Mouse (Mus musculus) layer of hippocampus, postnatal 10 days (tissue): Measurements from ENCODE around the gene Cep290. TPM values are rescaled to one million over a fixed set of nuclear protein-coding genes. Genes with fewer than 3 reads are reported as not detected.
"Not testable (repeated sequence)": the region's sequence is repeated elsewhere in the genome, so short reads cannot be mapped to it uniquely, and the experiment has no call there.

Experiments
- DNase-seq, 2 experiments: peaks; one replicate each; pipeline ENCODE4 v3.0.0; 2021; ENCODE audit warnings: low spot score in 2 of 2
- long read RNA-seq: library from polyadenylated mRNA; stranded (forward); transcript quantifications from one replicate; pipeline ENCODE4 v2.0.0, GENCODE M21; 2023
- total RNA-seq, 2 experiments: library from RNA; stranded (reverse); gene quantifications; 2 replicates each; pipeline ENCODE4 v1.2.3; 2021

Cep290 gene
- total RNA-seq = 10 to 100 TPM; 10.9 to 14.3 TPM
- long read RNA-seq, partial matches to known transcripts = 0 of 1 reads
- long read RNA-seq, other reads (novel, unspliced or antisense) = 1 of 1 reads

- DNase-seq = peak; percentile 91 to 93
Measured at GRCm38 (mm10) chr10:100487097-100487978, at the start of gene Cep290, which contains the start of gene Tmtc3. Cep290 (plus strand) TSS chr10:100487558. Tmtc3 (minus strand) TSS chr10:100487350.

- no peak for DNase-seq
Measured at GRCm38 (mm10) chr10:100449394-100449793, 38.0 kb upstream of the Cep290 start.

DNA sequence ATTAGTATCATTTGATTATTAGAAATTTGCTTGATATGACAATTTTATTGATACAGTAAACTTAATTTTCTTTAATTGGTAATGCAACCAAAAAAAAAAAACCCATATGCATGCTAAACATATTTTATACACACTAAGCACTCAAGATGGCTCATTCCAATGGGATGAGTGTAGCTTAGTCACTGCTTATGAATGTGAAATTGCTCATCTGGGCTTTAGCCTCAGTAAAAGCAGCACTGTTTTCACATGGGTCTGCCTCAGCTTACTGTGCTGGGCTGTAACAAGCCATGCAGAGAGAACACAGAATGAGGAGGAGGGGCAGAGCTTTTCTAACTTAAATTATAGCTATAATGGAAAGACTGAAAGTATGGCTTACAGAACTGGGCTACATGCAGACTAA is 26.8 kb upstream of the Cep290 start:
- DNase-seq = no peak

- DNase-seq = no peak
Measured at GRCm38 (mm10) chr10:100475040-100475439, 12.3 kb upstream of the Cep290 start.

- no peak for DNase-seq
Measured at GRCm38 (mm10) chr10:100479538-100479937, 7.8 kb upstream of the Cep290 start.

DNA sequence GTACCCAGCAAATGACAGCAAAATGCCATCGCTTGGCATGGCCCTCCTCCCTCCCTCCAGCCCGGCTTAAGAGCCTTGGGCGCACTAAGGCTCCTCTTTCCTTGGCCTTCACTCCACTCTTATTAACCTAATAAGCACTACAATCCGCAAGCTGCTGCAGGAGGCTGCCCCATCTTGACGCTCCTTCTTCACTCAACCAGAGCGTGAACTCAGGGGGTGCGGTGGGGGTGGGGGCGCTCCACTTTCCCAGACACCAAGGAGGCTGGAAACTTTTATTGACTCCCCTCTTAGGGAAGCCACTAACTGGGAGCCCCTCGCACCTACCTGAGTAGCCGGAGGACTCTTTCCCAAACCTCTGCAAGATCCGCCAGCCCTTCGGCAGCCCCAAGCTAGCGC is 659 bp upstream of the Cep290 start:
- no peak for DNase-seq

- DNase-seq = no peak
Measured at GRCm38 (mm10) chr10:100491916-100492315, 4.6 kb downstream of the Cep290 start.

DNA sequence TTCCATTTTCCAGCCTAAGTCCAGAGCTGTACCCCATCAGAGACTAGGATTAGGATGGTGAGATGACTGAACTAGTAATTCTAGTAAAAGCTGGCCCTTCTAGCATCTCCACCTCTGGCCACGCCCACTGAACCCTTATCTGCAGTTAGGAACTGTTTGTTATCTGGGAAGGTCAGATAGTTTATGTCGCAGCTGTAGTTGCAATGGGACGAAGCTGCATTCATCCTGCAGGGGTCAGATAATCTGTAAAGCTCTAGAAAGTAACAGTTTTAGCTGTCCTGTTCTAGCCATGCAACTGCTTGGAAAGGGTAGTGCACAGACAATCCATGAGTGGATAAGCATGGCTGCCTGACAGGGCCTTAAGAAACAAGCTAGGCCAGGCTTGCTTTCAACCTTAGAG is 11.0 kb downstream of the Cep290 start:
- no peak for DNase-seq

DNA sequence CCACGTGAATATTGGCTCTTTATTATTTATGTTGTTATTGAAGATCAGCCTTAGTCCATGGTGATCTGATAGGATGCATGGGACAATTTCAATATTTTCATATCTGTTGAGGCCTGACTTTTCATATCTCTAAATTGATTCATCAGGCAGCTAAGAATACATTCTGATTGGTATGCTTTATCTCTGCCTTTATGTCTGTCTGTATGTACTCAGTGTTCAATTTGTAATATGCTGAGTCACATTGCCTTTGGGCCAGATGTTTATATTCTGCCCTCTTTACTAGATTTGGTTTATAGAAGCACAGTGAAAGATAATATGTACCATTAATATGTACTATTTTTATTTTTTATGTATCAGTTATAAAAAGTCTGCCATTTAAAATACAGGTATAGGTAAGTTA is 20.8 kb downstream of the Cep290 start:
- no peak for DNase-seq

GRCm38 (mm10) chr10:100521617-100522016 is 34.3 kb downstream of the Cep290 start:
- no peak for DNase-seq

- DNase-seq = no peak
Measured at GRCm38 (mm10) chr10:100522330-100522729, 35.0 kb downstream of the Cep290 start.

DNA sequence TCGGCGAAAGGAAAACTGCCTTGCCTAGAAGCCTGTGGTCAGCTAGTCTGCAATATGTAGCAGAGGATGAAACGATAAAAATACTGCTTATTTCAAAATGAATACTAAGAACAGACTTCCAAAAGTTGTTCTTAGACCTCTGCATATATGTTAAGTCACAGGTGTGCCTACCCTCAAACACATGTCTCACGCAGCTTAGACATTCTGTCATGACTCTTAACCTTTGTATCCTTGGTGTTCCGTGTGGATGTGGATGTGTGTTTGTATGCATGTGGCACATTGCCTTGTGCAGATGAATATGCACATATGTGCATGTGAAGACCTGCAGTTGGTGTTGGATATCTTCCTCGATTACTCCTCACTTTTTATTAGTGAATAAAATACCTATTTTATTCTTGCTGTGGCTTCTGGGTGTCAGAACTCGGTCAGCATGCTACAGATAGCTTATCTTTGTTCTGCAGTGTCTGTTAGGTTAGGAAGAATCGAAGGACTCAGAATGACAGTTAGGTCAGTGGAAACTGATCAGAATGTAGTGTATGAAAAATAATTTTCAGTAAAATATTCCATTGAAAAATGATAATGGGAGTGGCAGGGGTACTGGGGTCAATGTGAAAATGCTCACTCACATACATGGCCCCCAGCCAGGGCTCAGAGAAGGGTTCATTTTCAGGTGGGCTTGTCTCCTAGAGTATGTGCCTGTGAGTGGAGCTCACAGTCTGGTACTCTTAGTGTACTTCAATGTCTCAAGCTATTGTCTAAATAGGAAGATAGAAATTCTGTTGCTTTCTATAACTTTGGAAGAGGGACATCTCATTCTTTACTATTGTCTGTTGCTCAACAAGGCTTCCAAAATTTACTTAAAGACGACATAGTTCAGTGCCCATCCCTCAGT is 37.4 kb downstream of the Cep290 start:
- no peak for DNase-seq

GRCm38 (mm10) chr10:100556566-100557175 is 69.3 kb downstream of the Cep290 start:
- no peak for DNase-seq

DNA sequence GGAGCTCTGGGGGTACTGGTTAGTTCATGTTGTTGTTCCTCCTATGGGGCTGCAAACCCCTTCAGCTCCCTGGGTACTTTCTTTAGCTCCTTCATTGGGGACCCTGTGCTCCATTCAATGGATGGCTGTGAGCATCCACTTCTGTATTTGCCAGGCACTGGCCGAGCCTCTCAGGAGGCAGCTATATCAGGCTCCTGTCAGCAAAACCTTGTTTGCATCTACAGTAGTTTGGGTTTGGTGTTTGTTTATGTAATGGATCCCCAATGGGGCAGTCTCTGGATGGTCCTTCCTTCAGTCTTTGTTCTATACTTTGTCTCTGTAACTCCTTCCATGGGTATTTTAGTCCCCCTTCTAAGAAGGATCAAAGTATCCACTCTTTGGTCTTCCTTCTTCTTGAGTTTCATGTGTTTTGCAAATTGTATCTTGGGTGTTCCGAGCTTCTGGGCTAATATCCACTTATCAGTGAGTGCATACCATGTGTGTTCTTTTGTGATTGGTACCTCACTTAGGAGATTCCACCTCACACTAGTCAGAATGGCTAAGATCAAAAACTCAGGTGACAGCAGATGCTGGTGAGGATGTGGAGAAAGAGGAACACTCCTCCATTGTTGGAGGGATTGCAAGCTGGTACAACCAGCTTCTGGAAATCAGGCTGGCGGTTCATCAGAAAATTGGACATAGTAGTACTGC is 73.0 kb downstream of the Cep290 start:
- DNase-seq = not testable (repeated sequence)

DNA sequence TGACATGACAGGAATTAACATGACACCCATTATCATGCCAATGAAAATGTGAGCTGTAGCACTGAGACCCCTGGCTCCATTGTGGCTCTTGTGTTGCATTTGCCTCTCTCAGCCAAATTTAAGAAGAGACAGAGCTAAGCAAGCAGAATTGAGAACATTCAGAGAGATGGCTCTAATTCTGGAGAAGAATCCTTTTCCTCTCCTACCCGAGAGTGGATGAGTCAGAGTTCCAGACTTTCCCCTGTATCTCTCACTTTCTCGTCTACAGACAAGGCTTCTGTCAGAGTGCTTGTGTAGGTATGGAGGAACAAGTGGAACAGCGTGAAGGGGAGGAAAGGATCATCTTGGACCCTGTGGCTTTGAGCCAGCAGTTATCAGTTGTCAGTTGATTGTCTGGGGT is 76.8 kb downstream of the Cep290 start:
- DNase-seq = no peak

- DNase-seq = no peak
Measured at GRCm38 (mm10) chr10:100571707-100572106, 84.3 kb downstream of the Cep290 start.

GRCm38 (mm10) chr10:100574505-100575149 is 87.3 kb downstream of the Cep290 start:
- no peak for DNase-seq

DNA sequence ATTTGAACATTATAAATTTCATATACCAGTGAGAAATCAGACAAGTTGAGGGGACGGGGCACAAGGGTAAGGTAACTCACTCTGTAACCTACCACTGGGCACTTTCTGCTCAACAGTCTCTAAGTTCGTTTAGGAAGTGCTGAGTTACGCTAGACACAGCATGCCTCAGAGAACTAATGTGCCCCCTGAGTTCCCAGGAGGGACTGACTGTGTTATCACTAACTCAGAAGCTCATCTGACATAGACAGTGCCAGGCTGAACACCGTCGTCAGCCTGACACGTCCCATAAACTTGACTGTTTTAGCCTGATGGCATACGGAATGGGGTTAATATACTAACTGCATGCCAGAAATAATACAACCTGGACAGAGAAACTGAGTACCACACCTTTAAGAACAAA is 87.9 kb downstream of the Cep290 start:
- DNase-seq = no peak

- DNase-seq = no peak
Measured at GRCm38 (mm10) chr10:100584178-100584577, 96.8 kb downstream of the Cep290 start.

DNA sequence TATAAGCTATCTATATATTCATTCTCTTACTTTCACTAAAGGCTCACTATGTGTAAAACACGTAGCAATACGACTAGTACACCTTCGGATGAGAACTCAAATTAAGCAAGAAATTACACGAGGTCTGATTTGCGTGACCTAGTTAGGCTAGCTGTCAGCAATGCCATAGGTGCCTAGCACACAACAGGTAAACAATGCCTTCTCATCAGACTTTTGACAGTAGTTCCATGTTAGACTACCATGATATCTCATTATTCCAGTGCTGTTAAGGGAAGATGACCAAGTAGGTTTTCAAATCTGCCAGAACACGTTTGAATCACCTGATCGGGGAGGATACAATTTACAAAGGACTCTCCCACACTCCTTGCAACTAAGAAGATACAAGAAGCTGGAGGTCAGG is 101.2 kb downstream of the Cep290 start:
- DNase-seq = no peak
